In genomic region chr17:25925348-25925747, GRCm38 (mm10) we compare ENCODE assay signal across 1 mouse cellular context.
A peak's percentile ranks its signal among the peaks of the same experiment; 100 is the strongest.
TF ChIP-seq lines count a peak whose summit lies in the region.

No protein-coding gene starts in this region.

TF ChIP-seq in MEL, 35 proteins besides CTCF, POLR2A, EP300 and RAD21:
- TF ChIP-seq ELF1 (IDR thresholded peaks at IDR 0.05; ENCODE audit: low read depth, low read length) (no peak), POLR2AphosphoS2 (IDR thresholded peaks at IDR 0.05; ENCODE audit: low read length) (0 out of 2 replicates have a peak, but pooled peaks have one; percentile 22)
TF ChIP-seq in MEL: peak in this region for 1.
